Mouse (Mus musculus): Measurements from ENCODE around the gene Dad1.

The Dad1 gene

DNA sequence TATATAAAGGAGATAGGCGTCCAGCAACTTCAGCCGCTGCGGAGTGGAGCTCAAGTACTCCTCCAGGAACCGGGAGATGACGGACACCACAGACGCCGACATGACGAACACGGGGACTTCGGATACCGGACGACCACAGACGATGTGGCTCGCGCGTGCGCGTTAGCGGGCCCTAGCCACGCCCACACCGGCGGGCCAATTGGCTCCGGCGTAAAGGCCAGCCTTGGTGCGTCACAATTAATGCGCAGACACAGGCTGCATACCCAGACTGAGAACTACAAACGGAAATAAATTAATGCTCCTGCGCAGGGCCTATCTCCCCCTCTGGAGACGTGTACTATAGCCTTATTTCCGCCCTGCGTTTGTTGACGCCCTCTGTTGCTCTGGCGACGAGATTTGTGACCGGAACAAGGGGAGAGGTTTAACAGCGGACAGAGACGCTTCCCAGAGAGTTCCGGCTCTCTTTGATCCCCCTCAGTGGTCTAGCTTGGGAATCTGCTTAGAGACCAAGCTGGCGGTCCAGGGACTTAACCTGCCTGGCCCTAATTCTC is at the start of gene Dad1, which contains the start of gene Abhd4:
Dad1 (minus strand) TSS at position 364 of the 551 bp plus-strand sequence.
Abhd4 (plus strand) TSS at position 448 of the 551 bp plus-strand sequence.
- DNase-seq, result peak; percentile 98

DNA sequence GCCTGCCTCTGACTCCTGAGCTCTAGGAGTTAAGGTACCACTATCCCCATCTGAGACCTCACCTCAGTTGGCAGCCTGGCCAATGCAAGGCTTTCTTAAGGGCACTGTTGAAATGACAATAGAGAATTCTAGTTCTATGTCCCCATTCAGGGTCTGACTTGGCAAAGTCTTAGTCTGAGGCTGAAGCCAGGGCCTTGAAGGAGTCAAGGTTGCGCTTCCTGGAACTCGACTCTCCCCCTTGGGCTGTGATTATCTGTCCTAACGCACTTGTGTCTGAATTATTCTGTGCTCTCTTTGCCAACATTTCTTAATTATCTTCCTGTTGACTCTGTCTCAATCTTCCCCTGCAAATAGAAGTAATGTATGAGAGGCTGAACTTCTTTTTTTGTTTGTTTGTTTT is 46.8 kb upstream of the Dad1 start:
- DNase-seq, result no peak

DNA sequence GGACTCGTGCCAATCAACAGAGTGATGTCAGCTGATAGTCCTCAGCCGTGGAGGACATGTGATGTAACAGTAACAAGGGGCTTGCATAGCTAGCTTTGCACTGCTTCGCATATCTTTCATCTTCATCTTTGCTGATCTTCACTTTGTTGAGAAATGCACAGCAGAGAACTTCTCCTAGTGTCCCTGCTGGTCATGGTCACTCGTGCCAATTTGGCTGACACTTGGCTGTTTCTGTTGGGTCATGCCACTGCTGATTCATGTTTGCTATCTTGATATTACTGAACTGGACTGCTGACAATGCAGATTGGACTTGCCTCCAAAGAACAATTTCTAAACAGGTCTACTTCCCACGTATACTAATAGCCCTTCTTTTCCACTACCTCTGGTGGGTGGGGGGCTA is 46.2 kb upstream of the Dad1 start:
- DNase-seq, result no peak

DNA sequence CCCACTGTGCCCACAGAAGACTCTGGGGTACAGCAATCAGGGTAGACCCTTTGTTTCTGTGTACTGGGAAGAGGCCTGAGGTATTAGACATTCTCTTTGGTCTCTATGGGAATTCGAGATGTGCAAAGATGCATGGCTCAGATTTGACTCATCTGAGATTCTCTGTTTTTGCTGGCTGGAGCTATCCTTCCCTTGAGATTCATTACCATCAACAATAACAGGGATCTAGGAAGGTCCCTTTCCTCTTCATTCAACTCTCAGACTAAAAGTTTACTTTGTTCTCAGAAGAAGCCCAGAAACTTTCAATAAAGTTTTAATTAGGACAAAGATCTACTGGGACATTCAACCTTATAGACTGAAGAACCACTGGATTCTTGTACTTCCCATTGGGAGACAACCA is 30.9 kb upstream of the Dad1 start, which contains the start of gene Olfr49:
Olfr49 (minus strand) TSS at position 101 of the 400 bp plus-strand sequence.
- no peak for DNase-seq

DNA sequence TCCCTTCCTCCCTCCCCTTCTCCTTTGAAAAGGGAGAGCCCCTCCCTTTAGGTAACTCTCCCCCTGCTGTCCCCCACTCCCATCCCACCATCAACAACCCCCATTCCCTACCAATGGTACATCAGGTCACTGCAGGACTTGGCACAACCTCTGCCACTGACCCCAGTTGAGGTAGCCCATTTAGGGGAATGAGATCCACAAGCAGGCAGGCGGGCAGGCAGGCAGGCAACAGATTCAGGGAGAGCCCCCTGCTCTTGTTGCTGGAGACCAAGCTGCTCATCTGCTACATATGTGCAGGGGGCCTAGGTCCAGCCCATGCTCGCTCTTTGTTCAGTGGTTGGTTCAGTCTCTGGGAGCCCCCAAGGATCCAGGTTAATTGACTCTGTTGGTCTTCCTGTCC is 22.5 kb upstream of the Dad1 start:
- no peak for DNase-seq

DNA sequence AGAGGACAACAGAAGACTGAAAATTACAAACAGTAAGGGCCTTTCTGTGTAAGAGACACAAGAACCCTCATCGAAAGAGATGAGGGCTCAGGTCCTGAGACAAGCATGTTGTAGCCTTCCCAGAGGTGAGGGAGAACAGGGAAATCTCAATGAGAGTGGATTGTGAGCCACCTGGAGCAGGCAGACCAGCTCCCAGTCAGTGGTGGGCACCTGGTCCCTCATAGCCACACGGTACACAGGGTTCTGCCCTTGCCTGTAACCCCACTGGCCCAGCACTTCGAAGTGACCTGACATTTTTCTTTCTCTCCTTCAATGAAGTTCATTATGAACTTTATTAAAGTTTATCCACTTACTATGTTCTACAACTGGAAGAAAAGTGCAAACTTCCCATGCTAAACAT is 18.8 kb upstream of the Dad1 start:
- no peak for DNase-seq

DNA sequence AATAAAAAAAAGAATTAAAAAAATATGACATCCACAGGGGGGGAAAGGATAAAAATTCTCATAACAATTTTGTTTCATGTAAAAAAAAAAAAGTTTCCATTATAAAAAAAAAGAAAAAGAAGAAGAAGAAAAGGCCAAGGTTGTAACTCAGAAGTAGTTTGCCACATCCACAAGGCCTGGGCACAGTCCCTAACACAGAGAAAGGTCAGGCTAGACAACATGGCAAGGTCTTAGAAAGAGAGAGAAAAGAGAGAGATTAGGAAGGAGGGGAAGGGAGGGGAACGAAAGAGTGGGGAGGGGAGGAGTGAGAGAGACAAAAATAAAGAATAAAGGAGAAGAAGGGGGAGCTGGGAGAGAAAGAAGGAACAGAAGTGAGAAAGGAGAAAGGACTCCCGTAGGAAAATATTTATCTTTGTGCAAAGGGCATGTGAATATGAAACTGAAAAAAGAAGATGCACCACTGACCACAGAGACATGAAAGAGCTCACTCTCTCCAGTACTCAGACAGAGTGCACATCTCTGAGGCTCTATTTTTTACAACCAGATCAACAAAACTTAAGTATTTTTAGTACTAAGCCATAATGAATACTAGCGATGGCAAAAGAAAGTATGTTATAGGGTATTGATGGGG is 18.2 kb upstream of the Dad1 start:
- no peak for DNase-seq

DNA sequence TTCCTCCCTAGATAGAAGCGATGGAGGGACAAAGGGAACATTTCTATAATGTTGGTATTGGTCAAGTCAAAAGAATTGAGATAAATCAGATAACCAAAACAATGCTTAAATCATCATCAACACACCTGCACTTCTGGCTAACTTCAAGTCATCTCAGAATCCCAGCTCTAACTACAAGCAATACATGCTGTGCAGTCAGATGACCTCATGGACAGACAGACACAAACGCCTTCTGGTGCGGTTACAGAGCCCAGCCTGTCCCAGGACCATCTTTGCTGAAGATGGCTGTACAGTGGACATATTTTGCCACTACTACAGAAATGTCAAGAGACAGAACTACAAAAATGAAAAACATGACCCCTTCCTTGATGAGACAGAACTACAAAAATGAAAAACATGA is 16.5 kb upstream of the Dad1 start:
- DNase-seq, result no peak

DNA sequence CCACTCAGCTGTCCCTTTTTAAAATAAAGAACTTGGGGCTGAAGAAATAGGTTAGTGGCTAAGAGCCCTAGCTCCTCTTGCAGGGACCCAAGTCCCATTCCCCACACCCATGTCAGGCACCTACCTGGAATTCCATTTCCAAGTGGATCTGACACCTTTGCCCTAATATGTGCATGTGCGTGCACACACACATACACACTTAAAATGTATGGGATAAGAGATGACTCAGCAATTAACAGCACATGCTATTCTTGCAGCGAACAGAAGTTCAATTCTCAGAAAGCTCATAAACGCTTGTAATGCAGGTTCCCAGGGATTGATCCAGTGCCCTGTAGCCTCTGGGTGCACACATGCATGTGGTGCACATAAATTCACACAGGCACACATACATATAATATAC is 15.7 kb upstream of the Dad1 start:
- no peak for DNase-seq

DNA sequence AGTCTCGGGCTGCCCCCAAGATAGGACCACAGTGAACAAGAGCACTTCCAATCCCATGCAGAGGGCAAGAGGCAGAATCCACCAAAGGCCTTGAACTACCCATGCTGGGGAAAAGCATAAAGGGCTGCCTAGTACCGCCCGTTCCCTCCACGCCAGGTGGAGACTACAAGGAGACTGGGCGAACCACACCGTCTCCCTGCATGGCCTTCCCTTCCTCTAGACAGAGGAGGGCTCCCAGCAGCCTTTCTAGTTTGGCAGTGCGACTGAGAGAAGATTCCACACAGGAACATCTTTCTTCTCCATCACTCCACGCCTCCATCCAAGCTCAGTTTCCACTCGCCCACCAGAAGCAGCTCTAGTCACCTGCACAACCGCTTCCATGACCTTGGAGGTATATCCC is 14.1 kb upstream of the Dad1 start:
- no peak for DNase-seq

DNA sequence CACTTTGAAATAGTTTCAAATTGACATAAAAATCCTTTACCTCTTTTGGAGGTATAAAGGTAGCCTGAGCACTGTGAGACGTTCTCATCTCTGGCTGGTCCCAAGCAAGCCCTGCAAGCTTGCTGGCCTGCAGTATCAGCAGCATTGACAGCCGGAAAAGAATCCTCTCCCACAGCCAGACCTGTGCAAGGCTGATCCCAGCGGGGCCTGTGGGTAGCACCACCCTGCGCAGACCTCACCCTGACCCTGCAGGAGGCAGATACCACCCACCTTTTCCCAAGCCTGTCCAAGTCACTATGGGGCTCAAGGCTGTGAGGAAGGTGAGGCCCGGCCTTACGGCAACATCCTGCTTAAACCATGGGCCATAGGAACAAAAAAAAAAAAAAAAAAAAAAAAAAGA is 12.0 kb upstream of the Dad1 start:
- DNase-seq, result no peak

DNA sequence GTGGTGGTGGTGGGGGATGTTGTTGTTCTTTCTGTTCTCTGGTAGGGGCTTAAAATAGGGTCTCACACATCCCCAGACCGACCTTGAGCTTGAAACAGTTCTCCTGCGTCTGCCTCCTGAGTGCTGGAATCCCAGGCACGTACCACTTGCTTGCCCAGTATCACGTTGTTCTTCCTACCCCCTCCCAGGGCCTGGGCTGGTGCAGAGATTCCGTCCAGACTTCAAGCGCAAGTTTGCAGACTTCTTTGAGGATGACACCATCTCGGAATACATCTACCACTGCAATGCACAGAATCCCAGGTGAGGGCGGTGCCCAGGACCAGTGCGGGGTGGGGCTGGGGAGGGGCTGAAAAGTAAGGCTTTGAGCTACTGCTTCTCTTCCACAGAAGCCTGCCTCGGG is 11.2 kb upstream of the Dad1 start:
- no peak for DNase-seq

DNA sequence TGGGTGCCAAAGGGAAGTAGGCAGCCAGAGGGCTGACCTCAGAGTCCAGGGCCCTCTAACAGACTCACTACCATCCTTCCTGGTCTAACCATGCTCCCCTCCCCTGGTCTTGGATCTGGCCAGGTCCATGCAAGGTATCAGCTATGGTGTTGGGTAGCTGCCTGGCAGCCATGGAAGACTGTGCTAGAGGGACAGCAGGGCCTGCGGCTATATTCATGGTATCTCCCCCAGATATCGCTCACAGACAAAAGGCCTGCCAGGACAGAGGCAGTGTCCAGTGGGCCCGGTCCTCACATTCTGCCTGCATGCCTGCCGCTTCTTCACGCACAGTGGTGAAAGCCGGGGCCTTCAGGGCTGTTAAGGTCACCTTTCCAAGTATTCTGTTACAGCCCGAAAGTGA is 10.3 kb upstream of the Dad1 start:
- DNase-seq, result no peak

DNA sequence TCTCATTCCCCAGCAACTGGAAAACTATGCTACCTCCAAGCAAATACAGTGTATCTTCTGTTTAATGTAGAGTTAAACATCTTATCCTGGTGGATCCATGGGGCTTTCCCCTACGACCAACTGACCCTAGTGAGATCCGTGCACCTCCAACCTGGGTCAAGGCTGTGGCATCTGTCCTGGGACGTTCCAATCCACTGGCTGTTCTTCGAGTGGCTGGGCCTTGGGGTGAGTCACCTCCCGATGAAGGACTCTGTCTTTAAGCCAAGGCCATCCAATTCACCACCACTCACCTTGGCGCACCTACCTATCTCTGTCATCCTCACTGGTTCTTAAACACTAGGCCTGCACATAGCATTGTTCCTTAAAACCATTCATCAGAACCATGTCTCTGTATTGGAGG is 9.2 kb upstream of the Dad1 start:
- no peak for DNase-seq

DNA sequence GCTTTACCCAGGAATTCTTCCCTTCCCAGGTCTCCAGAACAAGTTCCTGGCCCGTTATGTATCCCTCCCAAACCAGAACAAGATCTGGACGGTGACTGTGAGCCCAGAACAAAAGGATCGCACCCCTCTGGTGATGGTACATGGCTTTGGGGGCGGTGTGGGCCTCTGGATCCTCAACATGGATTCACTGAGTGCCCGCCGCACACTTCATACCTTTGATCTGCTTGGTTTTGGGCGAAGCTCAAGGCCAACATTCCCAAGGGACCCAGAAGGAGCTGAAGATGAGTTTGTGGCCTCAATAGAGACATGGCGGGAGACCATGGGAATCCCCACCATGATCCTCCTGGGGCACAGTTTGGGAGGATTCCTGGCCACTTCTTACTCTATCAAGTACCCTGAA is 8.7 kb upstream of the Dad1 start:
- DNase-seq, result no peak

DNA sequence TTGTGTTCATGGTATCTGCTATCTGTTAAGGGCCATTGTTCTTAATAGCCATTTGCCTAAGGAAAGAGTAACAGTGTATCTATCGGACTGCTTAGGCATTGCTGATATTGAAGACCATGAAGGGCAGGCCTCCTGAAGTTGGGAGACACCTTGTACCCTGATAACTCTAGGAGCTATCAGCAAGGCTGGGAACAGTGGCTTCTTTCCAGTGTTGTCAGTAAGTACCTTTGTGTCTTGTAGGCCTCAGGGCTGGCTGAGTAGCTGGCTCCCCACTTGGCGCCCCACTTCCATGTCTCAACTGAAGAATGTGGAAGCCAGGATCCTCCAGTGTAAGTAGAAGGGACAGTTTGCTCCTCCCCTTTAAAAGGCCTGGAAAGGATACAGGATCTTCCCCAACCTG is 7.5 kb upstream of the Dad1 start:
- DNase-seq, result no peak

DNA sequence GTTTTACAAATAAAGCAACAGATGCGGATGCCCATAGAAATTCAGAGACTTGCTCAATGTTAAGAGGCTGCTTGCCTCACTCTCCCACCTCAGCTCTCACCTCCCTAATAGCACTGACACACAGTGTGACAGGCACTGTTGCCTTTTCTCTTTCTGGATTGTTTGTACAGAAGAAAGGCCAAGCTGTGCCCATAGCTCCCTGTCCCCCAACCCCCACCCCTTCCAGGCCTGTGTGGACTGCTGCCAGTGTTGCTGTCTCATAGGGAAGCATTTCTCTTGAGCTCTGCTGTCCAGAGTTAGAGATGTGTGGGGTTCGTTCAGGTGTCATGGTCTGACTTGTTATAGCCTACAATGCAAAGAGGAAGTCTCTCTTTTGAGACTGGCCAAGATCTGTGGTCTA is 6.3 kb upstream of the Dad1 start:
- no peak for DNase-seq

DNA sequence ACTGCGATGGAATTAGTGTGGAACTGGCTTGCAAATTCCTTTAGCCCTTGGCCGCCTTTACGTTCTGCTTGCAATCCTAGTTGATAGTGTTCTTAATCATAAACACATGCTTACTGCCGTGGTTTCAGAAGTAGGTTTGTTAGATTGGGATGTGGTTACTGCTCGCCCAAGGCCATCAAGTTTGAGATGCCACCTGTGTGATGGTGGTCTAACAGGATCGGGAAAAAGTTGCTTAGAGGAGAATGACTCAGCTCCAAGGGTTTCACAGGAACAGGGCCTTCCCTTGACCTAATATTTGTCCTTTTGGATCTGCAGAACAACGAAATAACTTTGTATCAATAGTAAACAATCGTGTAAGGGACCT is 5.8 kb upstream of the Dad1 start:
- DNase-seq, result no peak

DNA sequence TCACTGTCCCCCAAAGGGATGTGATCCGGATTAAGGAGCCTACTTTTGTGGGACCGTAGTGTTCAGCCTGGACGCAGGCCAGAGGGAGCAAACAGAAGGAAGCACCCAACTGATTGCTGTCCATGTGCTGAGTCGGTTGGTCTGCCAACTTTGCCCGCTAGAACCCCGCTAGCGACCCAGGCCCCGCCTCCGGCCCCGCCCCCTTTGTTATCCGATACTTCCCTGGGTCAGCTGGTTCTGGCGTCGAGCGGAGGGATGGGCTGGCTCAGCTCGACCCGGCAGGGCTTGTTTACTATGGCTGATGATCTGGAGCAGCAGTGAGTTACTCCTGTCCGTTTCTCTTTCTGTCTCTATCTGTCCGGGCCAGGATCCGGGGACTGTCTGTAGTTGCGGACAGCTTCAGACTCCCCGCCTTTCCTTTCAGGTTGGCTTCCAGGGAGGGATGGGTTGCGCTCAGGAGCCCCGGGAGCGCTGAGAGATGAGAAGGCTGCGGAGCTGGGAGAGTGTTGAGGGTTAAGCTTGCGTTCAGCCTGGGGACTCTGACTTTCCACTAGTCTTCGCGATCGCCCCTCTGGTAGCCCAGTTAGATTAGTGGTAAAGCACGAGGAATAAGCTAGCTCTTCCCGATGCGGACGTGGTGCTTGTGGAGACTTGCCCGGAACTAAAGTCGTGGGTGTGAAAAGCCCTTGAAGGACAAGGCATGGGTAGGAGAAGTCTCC is 5.3 kb upstream of the Dad1 start:
- peak; percentile 92 for DNase-seq

DNA sequence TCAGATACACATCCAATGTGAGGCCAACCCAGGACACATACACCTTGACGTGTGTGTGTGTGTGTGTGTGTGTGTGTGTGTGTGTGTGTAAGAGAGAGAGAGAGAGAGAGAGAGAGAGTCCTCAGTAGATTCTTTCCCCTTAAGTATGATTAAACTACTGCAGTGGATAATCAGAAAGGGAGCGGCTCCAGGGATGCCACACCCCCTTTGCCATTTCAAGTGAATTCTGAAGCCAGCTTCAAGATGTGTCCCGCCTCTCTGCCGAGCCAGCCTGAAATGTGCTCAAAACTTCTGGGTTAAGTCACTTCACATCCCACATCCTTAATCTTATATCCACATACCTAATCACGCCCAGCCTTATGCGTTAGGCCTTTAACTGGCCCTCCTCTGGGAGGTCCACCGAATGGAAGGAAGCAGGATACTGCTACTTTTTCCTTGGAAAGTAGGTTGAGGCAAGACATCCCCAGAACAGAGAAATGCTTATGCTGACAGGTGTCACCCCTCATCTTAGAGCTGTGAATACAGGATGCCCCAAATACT is 4.3 kb upstream of the Dad1 start:
- DNase-seq, result no peak

DNA sequence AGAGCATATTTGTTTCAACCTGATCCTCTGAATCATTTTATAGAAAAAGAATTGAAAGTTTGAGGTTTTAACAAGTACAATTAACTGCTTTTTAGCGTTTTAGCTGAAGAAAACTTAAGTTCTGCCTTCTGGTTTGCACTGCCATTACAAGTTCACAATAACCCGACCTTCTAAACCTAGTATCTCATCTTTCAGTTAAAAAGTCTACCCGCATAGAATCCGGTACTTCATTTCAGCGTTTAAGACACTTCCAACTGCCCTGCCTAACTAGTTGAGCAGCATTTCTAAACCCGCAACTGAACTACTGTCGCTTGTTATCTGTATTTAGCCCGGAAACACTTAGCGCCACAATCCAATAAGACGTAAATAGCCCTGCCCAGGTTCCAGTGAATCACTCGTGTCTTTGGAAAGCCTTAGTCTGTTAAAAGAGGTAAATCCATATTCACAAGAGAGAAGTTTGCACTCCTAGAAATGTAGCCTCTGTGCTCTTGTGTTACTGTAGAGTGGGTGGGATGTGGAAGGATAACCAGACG is 832 bp upstream of the Dad1 start:
- no peak for DNase-seq

DNA sequence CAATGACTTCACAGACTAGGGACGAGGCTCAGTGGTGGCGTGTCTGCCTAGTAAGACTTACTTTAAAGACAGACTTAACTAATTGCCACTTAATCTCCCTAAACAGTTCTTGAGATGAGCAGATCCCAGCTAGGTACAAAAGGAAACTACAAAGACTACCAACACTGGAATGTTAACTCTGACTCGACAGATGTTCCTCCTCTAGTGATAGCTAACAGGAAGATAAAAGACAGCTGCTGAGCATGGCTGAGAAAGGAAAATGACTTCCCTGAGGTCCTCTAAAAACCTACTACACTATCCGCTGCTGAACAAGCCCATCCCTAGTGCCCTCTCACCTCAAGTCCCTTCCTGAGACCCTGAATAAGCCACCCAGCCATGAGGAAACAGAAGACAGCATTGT is 3.8 kb downstream of the Dad1 start:
- DNase-seq, result no peak

DNA sequence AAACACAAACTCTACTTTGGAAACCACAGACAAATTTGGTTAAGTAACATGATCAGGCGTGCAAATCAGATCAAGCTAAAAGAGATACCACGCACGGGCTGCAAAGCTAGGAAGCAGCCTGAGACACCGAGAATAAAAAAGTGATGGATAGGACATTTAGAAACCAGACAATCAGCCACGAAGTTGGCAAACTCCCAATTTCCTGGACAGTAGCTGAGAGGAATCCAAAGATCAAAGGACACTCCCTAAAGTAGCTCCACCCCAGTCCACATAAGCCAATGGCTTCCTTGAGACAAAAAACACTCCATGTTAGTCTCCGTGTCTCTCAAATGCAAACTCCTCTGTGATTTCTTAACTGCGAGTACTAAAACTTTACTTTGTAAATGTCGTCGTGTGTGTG is 4.6 kb downstream of the Dad1 start:
- peak; percentile 71 for DNase-seq

DNA sequence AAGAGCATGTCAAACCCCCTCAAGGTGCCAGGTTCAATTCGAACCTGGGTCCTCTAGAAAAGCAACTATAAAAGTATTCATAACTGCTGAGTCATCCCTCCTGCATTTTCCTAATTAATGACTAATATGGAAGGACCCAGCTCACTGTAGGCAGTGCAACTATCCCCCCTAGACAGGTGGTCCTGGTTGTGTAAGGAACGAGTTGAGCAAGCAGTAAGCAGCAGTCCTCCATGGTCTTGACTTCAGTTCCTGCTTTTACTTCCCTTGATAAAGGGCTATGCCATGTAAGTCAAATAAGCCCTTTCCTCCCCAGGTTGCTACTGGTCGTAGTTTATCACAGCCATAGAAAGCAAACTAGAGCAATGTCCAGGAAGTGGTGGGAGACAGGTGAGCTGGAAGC is 7.7 kb downstream of the Dad1 start:
- DNase-seq, result no peak
